Mouse (Mus musculus): ENCODE data around the gene Cpt2. TPM values are rescaled to one million over a fixed set of nuclear protein-coding genes. Genes with fewer than 3 reads are reported as not detected.

Gene Cpt2
- polyA plus RNA-seq, 1 experiment, result 15.4 TPM

DNA sequence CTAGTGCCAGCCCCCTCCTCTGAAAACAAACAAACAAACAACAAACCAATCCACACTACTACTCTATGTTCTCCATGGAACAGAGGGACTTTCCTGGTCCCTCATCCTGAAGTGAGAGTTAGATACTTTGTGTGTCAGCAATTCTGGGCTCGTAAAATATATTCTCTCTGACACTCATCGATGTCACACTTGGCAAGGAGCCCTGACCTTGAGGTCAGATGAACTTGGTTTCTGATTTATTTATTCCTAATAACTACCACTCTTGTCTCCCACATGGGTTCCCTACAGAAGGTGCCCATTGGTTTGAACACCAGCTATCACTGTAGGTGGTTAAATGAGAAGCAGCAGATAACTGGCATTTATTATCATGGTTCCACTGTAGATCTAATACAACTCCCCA, 3.1 kb downstream of the Cpt2 start:
- no peaks in the 10 kb centered on the region for H3K4me1 ChIP-seq (ENCODE audit: control insufficient read depth, insufficient read depth, low read length)
- WGBS, result 93% methylated on average over 2 of the region's 2 CpGs
- TF ChIP-seq CTCF (IDR thresholded peaks at IDR 0.05; ENCODE audit: borderline replicate concordance, insufficient read depth, low read depth, low read length) (no peak), POLR2A (IDR thresholded peaks at IDR 0.05; ENCODE audit: borderline replicate concordance, insufficient read depth, low read length) (no peak)

DNA sequence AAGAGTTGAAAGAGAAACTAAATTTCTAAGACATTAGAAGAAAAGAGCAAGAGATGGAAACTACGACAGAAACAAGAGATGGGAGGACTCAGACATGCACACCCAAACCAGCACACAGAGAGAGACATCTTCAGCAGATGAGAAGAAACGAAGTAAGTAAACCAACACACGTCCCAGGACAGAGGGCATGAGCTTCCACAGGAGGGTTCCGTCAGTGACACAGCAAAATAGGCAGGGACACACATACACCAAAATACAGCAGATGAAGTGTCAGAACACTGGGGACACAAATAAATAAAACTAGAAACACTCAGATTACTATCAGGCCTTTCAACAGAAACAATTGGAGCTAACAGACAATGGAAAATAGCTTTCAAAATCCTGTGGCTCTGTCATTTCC, 13.4 kb downstream of the Cpt2 start:
- Histone ChIP-seq H3K4me1 (ENCODE audit: control insufficient read depth, insufficient read depth, low read length) (no peaks in the 10 kb centered on the region), H3K4me3 (replicated peaks; ENCODE audit: insufficient read depth, low read depth, low read length) (no peak overlapping the region), H3K27ac (ENCODE audit: insufficient read depth, low read length) (no peak overlapping the region), H3K27me3 (ENCODE audit: control insufficient read depth, insufficient read depth, low read length) (no peaks in the 10 kb centered on the region)
- WGBS, result 89% methylated on average over 4 of the region's 4 CpGs
- DNase-seq, result no peak
- TF ChIP-seq POLR2A (IDR thresholded peaks at IDR 0.05; ENCODE audit: borderline replicate concordance, insufficient read depth, low read length) (no peak), CTCF (IDR thresholded peaks at IDR 0.05; ENCODE audit: borderline replicate concordance, insufficient read depth, low read depth, low read length) (no peak)

More for the DNA sequence above, 3.1 kb downstream of the Cpt2 start:
- H3K27ac ChIP-seq (ENCODE audit: insufficient read depth, low read length), result no peak overlapping the region
- no peak overlapping the region for H3K4me3 ChIP-seq (replicated peaks; ENCODE audit: insufficient read depth, low read depth, low read length)
- H3K27me3 ChIP-seq (ENCODE audit: control insufficient read depth, insufficient read depth, low read length), result no peaks in the 10 kb centered on the region
- DNase-seq, result no peak

DNA sequence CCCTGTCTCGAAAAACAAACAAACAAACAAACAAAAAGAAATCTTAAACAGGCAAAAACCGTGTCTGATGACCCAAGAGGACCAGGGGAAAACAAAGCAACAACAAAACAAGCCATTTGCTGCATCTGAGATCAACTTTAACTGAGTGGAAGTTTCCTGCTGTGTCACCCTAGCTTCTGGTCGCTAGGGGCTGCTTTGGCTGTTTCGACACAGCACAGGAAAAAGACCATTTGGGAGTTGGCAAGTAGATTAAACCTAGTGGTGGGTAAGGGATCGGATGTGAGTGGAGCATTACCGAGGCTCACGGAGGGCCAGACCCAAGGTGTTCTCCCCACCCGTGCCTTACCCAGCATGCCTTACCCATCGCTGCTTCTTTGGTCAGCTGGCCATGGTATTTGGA, 16.8 kb downstream of the Cpt2 start:
- 85% methylated on average over 9 of the region's 9 CpGs for WGBS
- TF ChIP-seq CTCF (IDR thresholded peaks at IDR 0.05; ENCODE audit: borderline replicate concordance, insufficient read depth, low read depth, low read length), result no peak
- no peak for TF ChIP-seq POLR2A (IDR thresholded peaks at IDR 0.05; ENCODE audit: borderline replicate concordance, insufficient read depth, low read length)
- H3K4me3 ChIP-seq (replicated peaks; ENCODE audit: insufficient read depth, low read depth, low read length), result no peak overlapping the region
- no peaks in the 10 kb centered on the region for H3K27me3 ChIP-seq (ENCODE audit: control insufficient read depth, insufficient read depth, low read length)
- no peaks in the 10 kb centered on the region for H3K4me1 ChIP-seq (ENCODE audit: control insufficient read depth, insufficient read depth, low read length)
- no peak for DNase-seq
- H3K27ac ChIP-seq (ENCODE audit: insufficient read depth, low read length), result no peak overlapping the region

DNA sequence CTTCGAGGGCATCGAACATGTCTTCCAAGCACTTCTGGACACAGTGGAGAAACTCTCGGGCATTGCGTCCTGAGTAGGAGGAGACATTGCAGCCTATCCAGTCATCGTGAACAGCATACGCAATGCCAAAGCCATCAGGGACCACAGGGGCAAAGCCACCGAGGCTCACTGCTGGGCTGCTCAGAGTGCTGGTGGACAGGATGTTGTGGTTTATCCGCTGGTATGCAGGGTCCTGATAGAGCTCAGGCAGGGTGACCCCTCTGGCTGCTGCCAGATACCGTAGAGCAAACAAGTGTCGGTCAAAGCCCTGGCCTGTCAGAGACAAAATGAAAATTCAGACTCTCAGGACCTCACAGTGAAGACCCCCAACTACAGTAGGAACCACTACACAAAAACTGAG, 19.2 kb downstream of the Cpt2 start:
- H3K4me3 ChIP-seq (replicated peaks; ENCODE audit: insufficient read depth, low read depth, low read length), result no peak overlapping the region
- no peak for DNase-seq
- TF ChIP-seq CTCF (IDR thresholded peaks at IDR 0.05; ENCODE audit: borderline replicate concordance, insufficient read depth, low read depth, low read length) (no peak), POLR2A (IDR thresholded peaks at IDR 0.05; ENCODE audit: borderline replicate concordance, insufficient read depth, low read length) (no peak)
- H3K4me1 ChIP-seq (ENCODE audit: control insufficient read depth, insufficient read depth, low read length), result no peaks in the 10 kb centered on the region
- no peak overlapping the region for H3K27ac ChIP-seq (ENCODE audit: insufficient read depth, low read length)
- 95% methylated on average over 10 of the region's 10 CpGs for WGBS
- no peaks in the 10 kb centered on the region for H3K27me3 ChIP-seq (ENCODE audit: control insufficient read depth, insufficient read depth, low read length)

DNA sequence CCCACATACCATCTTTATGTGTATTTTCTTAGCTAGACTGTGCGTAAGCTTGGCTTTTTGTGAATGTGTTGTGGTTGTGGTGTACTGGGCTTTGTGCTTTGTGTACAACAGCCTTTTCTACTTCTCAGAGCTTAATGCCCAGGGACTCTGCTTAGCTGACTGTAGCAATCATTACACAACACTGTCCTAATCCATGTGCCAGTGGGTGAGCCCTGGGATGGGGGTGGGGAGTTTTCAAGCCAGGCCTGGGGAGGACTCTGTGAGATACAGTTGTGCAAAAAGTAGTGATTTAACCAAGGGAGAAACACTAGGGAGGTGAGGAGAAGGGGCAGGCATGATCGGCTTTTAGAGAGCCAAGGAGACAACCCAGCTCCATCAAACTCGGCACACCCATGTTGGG, 23.2 kb downstream of the Cpt2 start:
- H3K4me1 ChIP-seq (ENCODE audit: control insufficient read depth, insufficient read depth, low read length), result no peaks in the 10 kb centered on the region
- DNase-seq, result no peak
- no peak for TF ChIP-seq POLR2A (IDR thresholded peaks at IDR 0.05; ENCODE audit: borderline replicate concordance, insufficient read depth, low read length)
- TF ChIP-seq CTCF (IDR thresholded peaks at IDR 0.05; ENCODE audit: borderline replicate concordance, insufficient read depth, low read depth, low read length), result no peak
- 93% methylated on average over 3 of the region's 3 CpGs for WGBS
- no peaks in the 10 kb centered on the region for H3K27me3 ChIP-seq (ENCODE audit: control insufficient read depth, insufficient read depth, low read length)
- no peak overlapping the region for H3K4me3 ChIP-seq (replicated peaks; ENCODE audit: insufficient read depth, low read depth, low read length)
- no peak overlapping the region for H3K27ac ChIP-seq (ENCODE audit: insufficient read depth, low read length)

DNA sequence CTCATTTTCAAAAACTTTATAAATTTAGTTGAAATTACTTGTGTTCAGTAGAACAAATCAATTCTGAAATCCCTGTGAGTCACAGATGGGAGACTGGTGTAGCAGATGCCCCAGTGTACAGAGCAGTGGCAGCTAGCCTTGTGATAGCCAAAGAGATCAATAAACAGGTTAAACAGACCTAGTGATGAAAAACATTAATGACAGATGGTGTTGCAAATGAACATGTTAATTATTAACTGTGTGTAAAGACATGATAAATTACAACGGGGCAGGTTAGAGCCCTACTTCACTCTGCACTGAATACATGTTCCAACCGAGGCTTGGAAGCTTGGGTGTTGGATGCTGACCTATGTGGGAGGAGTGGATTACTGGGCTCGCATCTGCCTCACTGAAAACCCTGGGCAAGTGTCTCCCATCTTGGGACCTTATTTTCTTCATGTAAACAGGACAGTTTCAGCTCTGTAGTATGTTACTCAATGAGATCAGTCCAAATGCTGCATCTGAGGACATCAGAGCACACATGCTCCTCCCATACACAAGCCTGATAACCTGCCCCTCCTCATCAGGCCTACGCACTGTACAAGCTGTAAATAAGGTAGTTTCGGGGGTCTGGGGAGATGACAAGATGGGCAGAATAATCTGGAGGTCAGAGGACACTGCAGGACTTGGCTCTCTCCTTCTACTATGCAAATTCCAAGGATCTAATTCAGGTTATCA, 24.0 kb downstream of the Cpt2 start:
- TF ChIP-seq CTCF (IDR thresholded peaks at IDR 0.05; ENCODE audit: borderline replicate concordance, insufficient read depth, low read depth, low read length) (no peak), POLR2A (IDR thresholded peaks at IDR 0.05; ENCODE audit: borderline replicate concordance, insufficient read depth, low read length) (no peak)
- Histone ChIP-seq H3K27ac (ENCODE audit: insufficient read depth, low read length) (no peak overlapping the region), H3K4me3 (replicated peaks; ENCODE audit: insufficient read depth, low read depth, low read length) (no peak overlapping the region), H3K4me1 (ENCODE audit: control insufficient read depth, insufficient read depth, low read length) (no peaks in the 10 kb centered on the region), H3K27me3 (ENCODE audit: control insufficient read depth, insufficient read depth, low read length) (no peaks in the 10 kb centered on the region)
- no peak for DNase-seq
- 80% methylated on average over 5 of the region's 5 CpGs for WGBS

DNA sequence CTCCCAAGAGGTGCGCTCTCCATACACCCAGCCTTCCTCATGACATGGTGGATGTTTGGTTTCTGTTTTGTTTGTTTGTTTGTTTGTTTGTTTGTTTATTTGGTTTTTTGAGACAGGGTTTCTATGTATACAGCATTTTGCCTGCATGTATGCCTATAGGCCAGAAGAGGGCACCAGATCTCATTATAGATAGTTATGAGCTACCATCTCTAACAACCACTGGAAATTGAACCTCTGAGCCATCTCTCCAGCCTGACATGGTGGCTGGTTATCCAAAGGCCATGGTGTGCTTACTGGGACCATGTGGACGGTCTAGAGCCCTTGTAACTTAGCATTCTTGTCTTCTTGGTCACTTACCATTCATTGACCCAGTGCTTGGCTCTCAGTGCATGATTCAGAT, 30.7 kb downstream of the Cpt2 start:
- Histone ChIP-seq H3K27ac (ENCODE audit: insufficient read depth, low read length) (no peak overlapping the region), H3K4me3 (replicated peaks; ENCODE audit: insufficient read depth, low read depth, low read length) (no peak overlapping the region), H3K4me1 (ENCODE audit: control insufficient read depth, insufficient read depth, low read length) (peaks cover 3% of the 10 kb centered on the region; the same call in 1 of the 2 replicates), H3K27me3 (ENCODE audit: control insufficient read depth, insufficient read depth, low read length) (no peaks in the 10 kb centered on the region)
- no peak for TF ChIP-seq POLR2A (IDR thresholded peaks at IDR 0.05; ENCODE audit: borderline replicate concordance, insufficient read depth, low read length)
- TF ChIP-seq CTCF (IDR thresholded peaks at IDR 0.05; ENCODE audit: borderline replicate concordance, insufficient read depth, low read depth, low read length), result peak; percentile 45; the same call in 1 of the 2 replicates
- DNase-seq, result no peak
- WGBS, result 60% methylated on average over 2 of the region's 2 CpGs

DNA sequence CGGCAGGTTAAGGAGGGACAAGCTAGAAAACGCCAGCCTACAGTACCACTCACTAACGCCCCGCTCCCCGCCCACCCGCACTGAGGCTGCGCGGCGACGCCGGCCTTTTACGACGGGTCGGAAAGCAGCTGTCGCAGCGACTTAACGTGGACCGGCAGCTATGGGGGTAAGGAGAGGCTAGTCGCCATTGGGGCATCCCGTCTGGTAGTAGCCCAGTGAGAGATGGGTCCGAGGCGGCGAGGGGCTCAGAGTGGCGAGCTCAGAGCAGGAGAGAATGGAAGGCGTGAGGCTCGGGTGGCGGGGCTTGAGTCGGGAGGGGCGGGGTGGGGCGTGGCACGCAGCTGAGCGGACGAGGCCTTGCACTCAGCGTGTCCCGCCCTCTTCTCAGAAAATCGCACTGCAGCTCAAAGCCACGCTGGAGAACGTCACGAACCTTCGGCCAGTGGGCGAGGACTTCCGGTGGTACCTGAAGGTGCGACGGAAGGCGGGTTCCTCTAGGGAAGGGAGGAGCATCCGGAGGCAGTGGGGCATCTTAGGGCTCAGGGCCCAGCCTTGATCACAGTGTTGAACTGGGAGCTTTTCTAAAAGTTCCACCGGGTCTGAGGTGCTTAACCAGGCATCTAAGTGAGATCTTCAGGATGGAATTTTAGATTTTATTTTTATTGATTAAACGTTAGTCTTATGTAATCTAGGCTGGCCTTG, 33.5 kb downstream of the Cpt2 start, which contains the start of gene 0610037L13Rik:
0610037L13Rik (plus strand) TSS at position 83 of the 702 bp plus-strand sequence.
- peak; percentile 96 to 98 for DNase-seq
- H3K4me3 ChIP-seq (replicated peaks; ENCODE audit: insufficient read depth, low read depth, low read length), result peak within 1 kb of the TSS; percentile 91
- TF ChIP-seq POLR2A (IDR thresholded peaks at IDR 0.05; ENCODE audit: borderline replicate concordance, insufficient read depth, low read length) (peak; percentile 84; the same call in 1 of the 2 replicates), CTCF (IDR thresholded peaks at IDR 0.05; ENCODE audit: borderline replicate concordance, insufficient read depth, low read depth, low read length) (no peak)
- no peaks in the 10 kb centered on the region for H3K27me3 ChIP-seq (ENCODE audit: control insufficient read depth, insufficient read depth, low read length)
- WGBS, result under 1% methylated on average over 48 of the region's 48 CpGs
- peak within 1 kb of the TSS; percentile 53 for H3K27ac ChIP-seq (ENCODE audit: insufficient read depth, low read length)
- peaks cover 3% of the 10 kb centered on the region; the same call in 1 of the 2 replicates for H3K4me1 ChIP-seq (ENCODE audit: control insufficient read depth, insufficient read depth, low read length)
